Mouse (Mus musculus): ENCODE results near the gene Hapln1. TPM values are rescaled to one million over a fixed set of nuclear protein-coding genes. Genes with fewer than 3 reads are reported as not detected.

The Hapln1 gene
- polyA plus RNA-seq, 1 experiment, result 27.3 TPM

GRCm38 (mm10) chr13:89652773-89653172 is 113.2 kb downstream of the Hapln1 start:
- Histone ChIP-seq H3K4me1 (ENCODE audit: control insufficient read depth, insufficient read depth, low read length) (no peaks in the 10 kb centered on the region), H3K27ac (ENCODE audit: insufficient read depth, low read length) (no peak overlapping the region), H3K4me3 (ENCODE audit: insufficient read depth, low read length) (no peak overlapping the region)
- TF ChIP-seq CTCF (IDR thresholded peaks at IDR 0.05; ENCODE audit: extremely low read depth, insufficient read depth, low read length) (no peak), POLR2A (IDR thresholded peaks at IDR 0.05; ENCODE audit: extremely low read depth, insufficient read depth, low read length) (no peak)

GRCm38 (mm10) chr13:89653279-89653678 is 113.7 kb downstream of the Hapln1 start:
- TF ChIP-seq CTCF (IDR thresholded peaks at IDR 0.05; ENCODE audit: extremely low read depth, insufficient read depth, low read length), result no peak
- TF ChIP-seq POLR2A (IDR thresholded peaks at IDR 0.05; ENCODE audit: extremely low read depth, insufficient read depth, low read length), result no peak
- H3K4me1 ChIP-seq (ENCODE audit: control insufficient read depth, insufficient read depth, low read length), result no peaks in the 10 kb centered on the region
- H3K4me3 ChIP-seq (ENCODE audit: insufficient read depth, low read length), result no peak overlapping the region
- H3K27ac ChIP-seq (ENCODE audit: insufficient read depth, low read length), result no peak overlapping the region

GRCm38 (mm10) chr13:89657046-89657445 is 117.5 kb downstream of the Hapln1 start:
- H3K27ac ChIP-seq (ENCODE audit: insufficient read depth, low read length), result no peak overlapping the region
- no peaks in the 10 kb centered on the region for H3K4me1 ChIP-seq (ENCODE audit: control insufficient read depth, insufficient read depth, low read length)
- no peak for TF ChIP-seq CTCF (IDR thresholded peaks at IDR 0.05; ENCODE audit: extremely low read depth, insufficient read depth, low read length)
- no peak for TF ChIP-seq POLR2A (IDR thresholded peaks at IDR 0.05; ENCODE audit: extremely low read depth, insufficient read depth, low read length)
- H3K4me3 ChIP-seq (ENCODE audit: insufficient read depth, low read length), result peak overlapping the region; percentile 40; the same call in 1 of the 2 replicates

Other genes starting within 250 kb of the Hapln1 start
- 6.3 and 8.9 TPM in 2 replicates for gene Vcan, start 202.7 kb downstream of the Hapln1 start, polyA plus RNA-seq (2012; rRNA removed)